Mouse (Mus musculus) neural tube, embryonic 14.5 days (tissue): ENCODE measurements around the gene Mpi. TPM values are rescaled to one million over a fixed set of nuclear protein-coding genes. Genes with fewer than 3 reads are reported as not detected.

Experiments
- ATAC-seq: fragments of 200-750 bp; cut with Nextera tagmentation; 2 replicates; pipeline ENCODE4 v1.8.0; 2017; ENCODE audit warnings: low read depth, mild to moderate bottlenecking, moderate TSS enrichment, moderate library complexity
- H3K27ac ChIP-seq: fragments of 300-500 bp; sonication (generic); 2 replicates; pipeline ENCODE4 v1.5.1; 2014; ENCODE audit warnings: low read depth, mild to moderate bottlenecking, control low read depth, low read length, moderate library complexity, mixed read lengths
- H3K27me3 ChIP-seq: fragments of 300-500 bp; sonication (generic); 2 replicates; pipeline ENCODE4 v1.6.1; 2014; ENCODE audit warnings: low read length; ENCODE audit not compliant: control insufficient read depth, insufficient read depth
- H3K36me3 ChIP-seq: fragments of 300-500 bp; sonication (generic); 2 replicates; pipeline ENCODE4 v1.6.1; 2014; ENCODE audit warnings: low read length, mixed read lengths; ENCODE audit not compliant: control insufficient read depth, insufficient read depth
- H3K4me1 ChIP-seq: fragments of 300-500 bp; sonication (generic); 2 replicates; pipeline ENCODE4 v1.6.1; 2014; ENCODE audit warnings: low read length; ENCODE audit not compliant: control insufficient read depth, insufficient read depth
- H3K4me2 ChIP-seq: fragments of 300-500 bp; sonication (generic); 2 replicates; pipeline ENCODE4 v1.6.1; 2014; ENCODE audit warnings: mild to moderate bottlenecking, low read depth, low read length, control low read depth
- H3K4me3 ChIP-seq: fragments of 300-500 bp; sonication (generic); 2 replicates; pipeline ENCODE4 v1.5.1; 2014; ENCODE audit warnings: low read depth, low read length, control low read depth, mixed read lengths
- H3K9ac ChIP-seq: fragments of 300-500 bp; sonication (generic); replicated peaks from 2 replicates; pipeline ENCODE4 v1.6.1; 2014; ENCODE audit warnings: low read depth, mild to moderate bottlenecking, control low read depth, low read length, mixed read lengths
- H3K9me3 ChIP-seq: fragments of 300-500 bp; sonication (generic); 2 replicates; pipeline ENCODE4 v1.6.1; 2016; ENCODE audit warnings: low read length; ENCODE audit not compliant: control insufficient read depth
- WGBS: fragments of 180-500 bp; shearing (Covaris S2); extraction: QIAGEN DNeasy Blood & Tissue Kit; methylation state at CpG from one replicate; pipeline ENCODE4 v1.1.7; 2014; 5-methylcytosine and 5-hydroxymethylcytosine counted together
- polyA plus RNA-seq: library from polyadenylated mRNA; unstranded; fragments of >200 nt; fragmentation: Nextera tagmentation; extraction: Ambion mirVana; gene quantifications from 2 replicates; pipeline ENCODE4 v1.2.1, GENCODE M21; 2014

The Mpi gene
- polyA plus RNA-seq, 1 experiment from 2014 or later = 62.1 TPM

DNA sequence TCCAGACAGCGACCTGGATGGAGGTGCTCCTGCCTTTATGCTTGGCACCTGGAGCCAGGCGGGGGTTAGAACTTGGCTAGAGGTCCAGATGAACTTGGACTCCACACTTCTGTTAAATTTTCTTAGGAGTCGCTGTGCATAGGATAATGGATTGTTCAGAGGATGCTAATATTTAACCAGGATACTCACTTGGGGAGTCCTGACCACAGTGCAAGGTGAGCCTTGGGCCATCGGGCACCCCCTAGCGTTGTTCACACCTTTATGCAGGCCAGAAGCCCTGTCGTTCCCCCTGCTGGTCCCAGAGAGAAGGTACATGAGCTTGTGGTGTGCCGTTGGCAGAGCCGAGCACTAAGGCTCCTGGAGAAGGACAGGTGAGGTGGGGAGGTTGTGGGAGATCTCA lies 14.3 kb upstream of the Mpi start:
- Histone ChIP-seq H3K9me3 (no peaks in the 10 kb centered on the region), H3K27ac (no peak overlapping the region), H3K27me3 (no peaks in the 10 kb centered on the region), H3K4me3 (no peak overlapping the region), H3K4me1 (peaks cover 13% of the 10 kb centered on the region), H3K36me3 (peaks cover 11% of the 10 kb centered on the region; the same call in 1 of the 2 replicates), H3K9ac (no peak overlapping the region), H3K4me2 (no peak overlapping the region)
- WGBS = 69% methylated on average over 8 of the region's 8 CpGs
- no peak for ATAC-seq

DNA sequence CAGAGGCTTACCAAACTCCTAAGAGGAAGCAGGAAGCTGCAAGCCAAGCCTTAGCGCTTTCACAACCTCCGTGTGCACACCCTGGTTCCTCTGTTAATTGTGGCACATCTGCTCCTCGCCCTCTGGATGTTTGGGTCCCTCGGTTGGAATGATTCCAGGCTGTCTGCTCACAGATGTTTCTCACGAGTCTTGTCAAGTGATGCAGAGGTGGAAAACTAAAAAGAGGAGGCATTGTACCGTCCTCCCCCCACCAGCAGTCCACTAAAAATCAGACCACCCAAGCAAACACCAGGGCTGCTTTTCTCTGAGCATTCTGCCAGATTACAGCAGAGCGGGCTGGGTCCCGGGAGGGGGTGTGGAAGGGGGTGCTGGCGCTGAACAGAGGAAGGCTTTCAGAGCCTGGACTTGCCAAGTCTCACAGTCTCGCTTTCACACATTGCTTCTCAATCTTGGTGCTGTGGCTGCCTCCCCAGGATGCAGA lies 13.2 kb upstream of the Mpi start:
- Histone ChIP-seq H3K9me3 (no peaks in the 10 kb centered on the region), H3K27me3 (no peaks in the 10 kb centered on the region), H3K36me3 (peaks cover 11% of the 10 kb centered on the region; the same call in 1 of the 2 replicates), H3K4me2 (no peak overlapping the region), H3K4me3 (no peak overlapping the region), H3K27ac (peak overlapping the region; percentile 35), H3K9ac (no peak overlapping the region), H3K4me1 (peaks cover 20% of the 10 kb centered on the region)
- ATAC-seq = no peak
- WGBS = 45% methylated on average over 10 of the region's 10 CpGs

DNA sequence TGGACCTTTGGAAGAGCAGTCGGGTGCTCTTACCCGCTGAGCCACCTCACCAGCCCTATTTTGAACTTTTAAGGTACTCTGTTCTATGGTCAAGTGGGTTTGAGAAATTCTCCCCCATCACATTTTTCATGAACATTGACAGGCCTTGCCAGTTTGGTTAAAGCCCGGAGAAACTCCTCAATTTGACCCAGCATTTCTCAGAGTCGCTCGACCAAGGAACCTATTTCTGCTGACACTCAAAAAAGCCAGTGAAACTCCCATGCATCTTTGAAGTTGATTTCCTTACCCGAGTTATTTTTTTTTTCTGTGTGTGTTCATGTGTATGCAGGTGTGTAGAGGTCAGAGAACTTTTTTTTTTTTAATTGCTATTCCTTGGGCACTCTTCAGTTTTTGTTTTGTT lies 12.0 kb upstream of the Mpi start:
- H3K36me3 ChIP-seq = peaks cover 11% of the 10 kb centered on the region; the same call in 1 of the 2 replicates
- no peak overlapping the region for H3K4me2 ChIP-seq
- no peak overlapping the region for H3K27ac ChIP-seq
- no peaks in the 10 kb centered on the region for H3K9me3 ChIP-seq
- H3K4me1 ChIP-seq = peaks cover 20% of the 10 kb centered on the region
- WGBS = 89% methylated on average over 6 of the region's 6 CpGs
- H3K9ac ChIP-seq = no peak overlapping the region
- H3K27me3 ChIP-seq = no peaks in the 10 kb centered on the region
- no peak overlapping the region for H3K4me3 ChIP-seq
- ATAC-seq = no peak

DNA sequence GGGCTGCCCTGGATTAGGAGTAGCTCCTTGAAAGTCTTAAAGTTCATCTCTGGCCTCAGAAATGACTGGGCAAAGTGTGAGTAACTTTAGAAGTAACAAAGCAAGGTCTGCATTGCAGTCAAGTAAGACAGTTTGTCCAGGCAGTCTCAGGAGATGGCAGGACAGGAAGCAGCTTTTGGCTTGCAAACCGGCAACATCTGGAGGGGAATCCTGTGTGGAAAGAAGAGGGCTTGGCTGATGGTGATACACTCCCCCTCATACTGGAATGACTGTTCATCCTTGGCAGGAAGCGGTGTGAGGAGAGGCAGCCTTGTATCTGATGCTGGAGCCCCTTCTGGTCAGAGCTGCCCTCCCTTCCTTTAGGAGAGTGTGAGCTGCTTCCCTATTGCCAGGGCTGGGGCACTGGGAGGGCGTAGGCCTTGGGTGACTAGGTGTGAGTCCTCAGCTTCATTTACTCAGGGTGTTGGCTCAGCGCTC lies 10.4 kb upstream of the Mpi start:
- no peak for ATAC-seq
- Histone ChIP-seq H3K27me3 (no peaks in the 10 kb centered on the region), H3K4me1 (peaks cover 20% of the 10 kb centered on the region), H3K27ac (no peak overlapping the region), H3K9me3 (no peaks in the 10 kb centered on the region), H3K4me3 (no peak overlapping the region), H3K9ac (no peak overlapping the region), H3K36me3 (no peaks in the 10 kb centered on the region; the same call in 1 of the 2 replicates), H3K4me2 (no peak overlapping the region)
- 79% methylated on average over 4 of the region's 4 CpGs for WGBS

DNA sequence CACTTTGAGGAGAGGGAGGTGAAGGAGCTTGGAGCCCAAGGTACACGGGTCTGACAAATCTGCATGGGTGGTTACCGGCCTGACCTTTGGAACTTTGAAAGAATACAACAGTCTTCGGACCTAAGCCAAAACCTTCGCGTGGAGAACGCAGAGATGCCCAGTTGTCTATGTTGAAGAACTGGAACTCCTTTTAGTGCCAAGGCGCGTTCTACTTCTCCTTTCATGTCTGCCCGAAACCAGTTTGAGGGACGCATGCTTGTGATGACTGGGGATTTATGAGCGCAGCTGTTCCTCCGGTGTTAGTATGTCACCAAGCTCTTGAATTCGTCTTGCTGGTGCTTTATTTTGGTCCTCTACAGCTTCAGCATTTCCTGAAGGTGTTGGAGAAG lies 9.1 kb upstream of the Mpi start:
- no peaks in the 10 kb centered on the region for H3K9me3 ChIP-seq
- H3K9ac ChIP-seq = no peak overlapping the region
- peak overlapping the region; percentile 93 for H3K4me2 ChIP-seq
- peak overlapping the region; percentile 67 for H3K4me3 ChIP-seq
- WGBS = 77% methylated on average over 13 of the region's 13 CpGs
- no peak for ATAC-seq
- no peak overlapping the region for H3K27ac ChIP-seq
- H3K36me3 ChIP-seq = no peaks in the 10 kb centered on the region
- peaks cover 20% of the 10 kb centered on the region for H3K4me1 ChIP-seq
- H3K27me3 ChIP-seq = no peaks in the 10 kb centered on the region

DNA sequence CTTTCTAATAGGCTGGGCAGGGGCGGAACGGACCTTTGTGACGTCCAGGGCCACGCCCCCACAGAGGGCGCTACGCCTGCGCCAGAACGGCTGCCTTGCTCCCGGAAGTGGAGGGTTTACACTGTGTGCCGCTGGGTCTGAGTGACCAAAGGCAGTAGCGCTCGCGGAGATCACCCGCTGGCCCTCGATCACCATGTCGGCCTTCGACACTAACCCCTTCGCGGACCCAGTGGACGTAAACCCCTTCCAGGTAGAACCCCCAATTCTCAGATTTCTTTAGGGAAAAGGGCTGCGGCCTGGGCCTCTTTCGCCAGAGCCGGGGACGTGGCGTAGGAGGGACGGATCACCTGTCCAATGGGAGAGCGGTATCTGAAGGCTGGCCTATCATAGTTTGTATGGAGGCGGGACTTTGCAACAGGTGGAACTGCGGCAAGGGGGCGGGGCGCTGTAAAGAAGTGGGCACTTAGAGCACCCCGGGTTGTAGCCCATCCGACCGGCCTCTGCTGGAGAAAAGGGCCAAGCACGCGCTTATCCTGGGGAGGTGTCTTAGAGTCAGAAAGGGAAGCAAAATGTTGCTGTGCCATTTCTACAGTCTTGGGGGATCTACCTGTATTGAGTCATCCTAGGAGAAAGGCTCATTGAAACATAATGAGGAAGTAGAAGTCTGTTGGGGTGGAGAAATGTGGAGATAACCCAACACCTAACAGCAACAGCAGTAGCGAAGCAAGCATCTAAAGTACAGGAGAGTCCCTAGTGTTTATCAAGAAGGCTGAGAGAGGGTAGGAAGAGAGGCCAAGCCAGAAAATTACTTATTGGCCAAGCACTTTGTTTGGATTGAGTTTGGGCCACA lies 8.5 kb upstream of the Mpi start, which contains the start of gene Scamp2:
Gene Scamp2, plus strand, starts transcription at position 83 of the 850 bp plus-strand sequence.
- Histone ChIP-seq H3K27me3 (no peaks in the 10 kb centered on the region), H3K4me3 (peak within 1 kb of the TSS; percentile 67), H3K4me2 (peak within 1 kb of the TSS; percentile 93), H3K36me3 (no peaks in the 10 kb centered on the region), H3K9me3 (no peaks in the 10 kb centered on the region), H3K9ac (peak within 1 kb of the TSS; percentile 59), H3K27ac (peak within 1 kb of the TSS; percentile 52), H3K4me1 (peaks cover 20% of the 10 kb centered on the region)
- ATAC-seq = peak; percentile 100
- WGBS = 2% methylated on average over 37 of the region's 37 CpGs

DNA sequence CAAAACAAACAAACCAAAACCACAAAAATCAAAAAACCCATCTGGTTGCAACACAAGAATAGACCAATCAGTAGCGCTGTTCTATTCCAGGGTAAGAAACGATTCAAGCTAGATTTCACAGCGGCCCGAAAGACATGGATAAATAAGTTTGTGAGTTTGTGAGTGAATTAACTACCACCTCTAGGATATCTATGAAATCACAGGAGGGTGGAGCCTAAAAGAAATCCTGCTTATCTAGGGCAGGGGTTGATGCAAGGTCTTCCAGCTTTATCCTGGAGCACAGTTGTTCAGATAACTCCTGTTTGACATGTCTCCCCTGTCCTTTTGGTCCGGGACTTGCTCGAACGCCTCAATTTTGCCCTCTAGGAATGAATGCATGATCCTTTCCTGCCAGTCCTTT lies 7.7 kb upstream of the Mpi start:
- 0 out of 2 replicates have a peak, but pooled peaks have one; percentile 6 for ATAC-seq
- no peaks in the 10 kb centered on the region for H3K36me3 ChIP-seq
- H3K4me1 ChIP-seq = peaks cover 12% of the 10 kb centered on the region
- H3K9ac ChIP-seq = peak overlapping the region; percentile 59; the same call in 1 of the 2 replicates
- H3K4me2 ChIP-seq = peak overlapping the region; percentile 39
- WGBS = 28% methylated on average over 7 of the region's 7 CpGs
- H3K27me3 ChIP-seq = no peaks in the 10 kb centered on the region
- H3K4me3 ChIP-seq = peak overlapping the region; percentile 67
- peak overlapping the region; percentile 52 for H3K27ac ChIP-seq
- H3K9me3 ChIP-seq = no peaks in the 10 kb centered on the region

DNA sequence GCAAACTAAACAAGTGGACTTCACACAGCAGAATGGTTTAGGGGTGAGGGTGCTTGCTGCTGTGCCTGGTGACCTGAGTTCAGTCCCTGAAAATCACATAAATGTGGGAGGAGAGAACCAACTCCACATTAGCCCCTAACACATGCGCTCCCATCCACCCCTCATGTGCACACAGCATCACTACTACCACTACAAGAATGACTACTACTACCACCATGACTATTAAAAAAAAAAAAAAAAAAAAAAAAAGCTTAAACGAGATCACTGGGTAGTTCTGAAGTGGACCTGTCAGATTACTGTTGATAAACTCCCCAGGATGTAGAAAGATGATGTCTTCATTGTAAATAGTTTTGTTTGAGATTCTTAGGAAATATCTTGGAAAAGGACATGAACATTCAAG lies 7.0 kb upstream of the Mpi start:
- Histone ChIP-seq H3K27ac (no peak overlapping the region), H3K4me2 (no peak overlapping the region), H3K4me1 (peaks cover 10% of the 10 kb centered on the region), H3K9me3 (no peaks in the 10 kb centered on the region), H3K4me3 (no peak overlapping the region), H3K36me3 (no peaks in the 10 kb centered on the region), H3K9ac (no peak overlapping the region), H3K27me3 (no peaks in the 10 kb centered on the region)
- ATAC-seq = no peak
- 65% methylated on average over 2 of the region's 2 CpGs for whole genome bisulfite sequencing

DNA sequence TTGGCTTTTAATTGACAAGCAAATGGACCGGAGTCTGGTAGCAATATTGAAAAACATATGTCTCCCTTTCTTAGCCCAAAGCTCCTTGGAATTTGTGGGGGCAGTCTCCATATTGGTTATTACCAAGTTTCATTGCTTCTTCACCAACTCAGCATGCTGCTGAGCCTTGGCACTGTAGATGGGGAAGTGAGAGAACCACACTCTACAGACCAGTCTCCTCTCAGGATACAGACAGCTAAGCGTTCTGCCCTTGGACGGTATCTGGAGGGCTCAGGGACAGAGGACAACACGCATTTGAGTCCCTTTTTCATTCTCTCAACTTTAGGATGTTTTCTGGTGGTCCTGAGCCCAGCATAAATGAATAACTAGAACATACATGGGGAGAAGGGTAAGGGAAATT lies 6.1 kb upstream of the Mpi start:
- no peak overlapping the region for H3K9ac ChIP-seq
- H3K4me2 ChIP-seq = no peak overlapping the region
- H3K4me1 ChIP-seq = peaks cover 10% of the 10 kb centered on the region
- no peak for ATAC-seq
- no peak overlapping the region for H3K4me3 ChIP-seq
- 85% methylated on average over 4 of the region's 4 CpGs for WGBS
- no peak overlapping the region for H3K27ac ChIP-seq
- H3K36me3 ChIP-seq = no peaks in the 10 kb centered on the region
- H3K27me3 ChIP-seq = no peaks in the 10 kb centered on the region
- no peaks in the 10 kb centered on the region for H3K9me3 ChIP-seq
